Comparison of ENCODE assay signal across 13 mouse cellular contexts in genomic region chr3:30243776-30244275, GRCm38 (mm10).
DNase-seq lines count a peak whose midpoint lies in the region; ATAC-seq and TF ChIP-seq lines count a peak whose summit lies in the region.
"Had no signal": no experiment of that assay in that cellular context is flagged by ENCODE, and none has a peak within 500 bp of the region (broad histone marks: within the 10 kb centered on the region; RNA-seq: fewer than 3 reads in every experiment).

No protein-coding gene starts in this region.

- no peak for TF ChIP-seq POLR2A in heart, adult 2 months (IDR thresholded peaks at IDR 0.05; ENCODE audit: insufficient read depth, low read depth, low read length)

- DNase-seq in heart, adult 2 months = no peak
- DNase-seq in heart, postnatal 14 days = no peak
- peak; percentile 67 for DNase-seq in midbrain, embryonic 11.5 days (ENCODE audit: low spot score, missing footprints)
- DNase-seq in midbrain, embryonic 14.5 days = no peak
- no peak for DNase-seq in ovary, postnatal 10 days (ENCODE audit: low spot score)
- DNase-seq in right cerebral cortex, adult 18-20 months = no peak
- DNase-seq: cerebellum, postnatal 25 days; layer of hippocampus, adult 9-11 months; liver, postnatal 0 days had no signal

- H3K36me3 ChIP-seq in heart, adult 2 months (ENCODE audit: control insufficient read depth, insufficient read depth, low read length) = peaks cover 6% of the 10 kb centered on the region
- H3K36me3 ChIP-seq in midbrain, embryonic 11.5 days (ENCODE audit: control insufficient read depth, insufficient read depth, low read length) = no peaks in the 10 kb centered on the region
- no peaks in the 10 kb centered on the region for H3K36me3 ChIP-seq in midbrain, embryonic 14.5 days (ENCODE audit: control insufficient read depth, insufficient read depth, low read length)
- no peaks in the 10 kb centered on the region for H3K36me3 ChIP-seq in heart, embryonic 16.5 days (ENCODE audit: control insufficient read depth, insufficient read depth)
- H3K36me3 ChIP-seq: forebrain, embryonic 10.5 days had no signal

- TF ChIP-seq EP300 in heart, adult 2 months (IDR thresholded peaks at IDR 0.05; ENCODE audit: insufficient read depth, low read depth, low read length) = no peak

- no peak for TF ChIP-seq CTCF in heart, adult 2 months (IDR thresholded peaks at IDR 0.05)

- peaks cover 6% of the 10 kb centered on the region for H3K4me1 ChIP-seq in heart, adult 2 months (ENCODE audit: control insufficient read depth, insufficient read depth, low read length)
- peaks cover 4% of the 10 kb centered on the region for H3K4me1 ChIP-seq in midbrain, embryonic 11.5 days (ENCODE audit: control insufficient read depth, insufficient read depth, low read length)
- H3K4me1 ChIP-seq in midbrain, embryonic 14.5 days (ENCODE audit: control insufficient read depth, insufficient read depth, low read length) = peaks cover 9% of the 10 kb centered on the region; the same call in 1 of the 2 replicates
- peaks cover 17% of the 10 kb centered on the region for H3K4me1 ChIP-seq in heart, embryonic 16.5 days (ENCODE audit: control insufficient read depth, insufficient read depth, low read length)

- intact Hi-C loops in heart, adult 2 months (cut with DNase I) = loop anchor here (2.0 to 10.0 kb wide), 3 partner anchors 139 to 271 kb away; no protein-coding TSS in a partner anchor
- intact Hi-C loops in heart, postnatal 14 days (cut with DNase I) = loop anchor here (2.0 to 10.0 kb wide), 2 partner anchors 229 to 265 kb away; no protein-coding TSS in a partner anchor

- WGBS in heart, adult 2 months = 29% methylated on average over 8 of the region's 8 CpGs
- WGBS in midbrain, embryonic 11.5 days = 78% methylated on average over 8 of the region's 8 CpGs
- 60% methylated on average over 8 of the region's 8 CpGs for WGBS in midbrain, embryonic 14.5 days
- WGBS in heart, embryonic 16.5 days = 50% methylated on average over 8 of the region's 8 CpGs

- 0 out of 2 replicates have a peak overlapping the region, but pooled peaks have one; percentile 9 for H3K9ac ChIP-seq in heart, adult 2 months (ENCODE audit: low read depth, low read length)
- no peak overlapping the region for H3K9ac ChIP-seq in midbrain, embryonic 11.5 days (ENCODE audit: low read length)
- no peak overlapping the region for H3K9ac ChIP-seq in midbrain, embryonic 14.5 days (replicated peaks; ENCODE audit: low read length)
- no peak overlapping the region for H3K9ac ChIP-seq in heart, embryonic 16.5 days (ENCODE audit: low read length)
- H3K9ac ChIP-seq: liver, postnatal 0 days had no signal

- H3K4me3 ChIP-seq in heart, adult 2 months = no peak overlapping the region
- no peak overlapping the region for H3K4me3 ChIP-seq in midbrain, embryonic 11.5 days (ENCODE audit: low read depth, low read length)
- no peak overlapping the region for H3K4me3 ChIP-seq in midbrain, embryonic 14.5 days (replicated peaks; ENCODE audit: low read depth, low read length)
- no peak overlapping the region for H3K4me3 ChIP-seq in heart, embryonic 16.5 days (ENCODE audit: low read length)
- H3K4me3 ChIP-seq: forebrain, embryonic 10.5 days had no signal

- H3K4me2 ChIP-seq in midbrain, embryonic 11.5 days = no peak overlapping the region
- H3K4me2 ChIP-seq in midbrain, embryonic 14.5 days (ENCODE audit: low read length) = no peak overlapping the region
- H3K4me2 ChIP-seq in heart, embryonic 16.5 days (ENCODE audit: low read depth, low read length) = no peak overlapping the region

- H3K27me3 ChIP-seq in heart, adult 2 months (ENCODE audit: control insufficient read depth, insufficient read depth, low read length) = no peaks in the 10 kb centered on the region
- no peaks in the 10 kb centered on the region for H3K27me3 ChIP-seq in midbrain, embryonic 11.5 days (ENCODE audit: control insufficient read depth, insufficient read depth, low read length)
- 0 out of 2 replicates have a peak, but pooled peaks cover 4% of the 10 kb centered on the region for H3K27me3 ChIP-seq in midbrain, embryonic 14.5 days (ENCODE audit: control insufficient read depth, insufficient read depth, low read length)
- H3K27me3 ChIP-seq in heart, embryonic 16.5 days (ENCODE audit: control insufficient read depth, insufficient read depth, low read length) = no peaks in the 10 kb centered on the region

- peak overlapping the region; percentile 75 for H3K27ac ChIP-seq in heart, adult 2 months
- H3K27ac ChIP-seq in midbrain, embryonic 11.5 days (ENCODE audit: low read depth, low read length) = no peak overlapping the region
- no peak overlapping the region for H3K27ac ChIP-seq in midbrain, embryonic 14.5 days (replicated peaks; ENCODE audit: low read depth, low read length)
- H3K27ac ChIP-seq in heart, embryonic 16.5 days (ENCODE audit: low read length) = peak overlapping the region; percentile 66
- H3K27ac ChIP-seq: hindbrain, postnatal 0 days had no signal

- no peaks in the 10 kb centered on the region for H3K79me2 ChIP-seq in heart, adult 2 months (replicated peaks; ENCODE audit: control insufficient read depth, insufficient read depth, low read length)

- H3K9me3 ChIP-seq in midbrain, embryonic 11.5 days (ENCODE audit: control insufficient read depth, low read length) = no peaks in the 10 kb centered on the region
- H3K9me3 ChIP-seq in midbrain, embryonic 14.5 days (ENCODE audit: control insufficient read depth, low read length) = no peaks in the 10 kb centered on the region
- H3K9me3 ChIP-seq in heart, embryonic 16.5 days (replicated peaks; ENCODE audit: control insufficient read depth, low read length) = 0 out of 2 replicates have a peak, but pooled peaks cover 2% of the 10 kb centered on the region
- H3K9me3 ChIP-seq: forebrain, embryonic 10.5 days had no signal

- ATAC-seq in midbrain, embryonic 11.5 days (ENCODE audit: low FRiP score) = no peak
- ATAC-seq in midbrain, embryonic 14.5 days (ENCODE audit: low FRiP score, low TSS enrichment) = no peak
- no peak for ATAC-seq in heart, embryonic 16.5 days (replicated peaks; ENCODE audit: extremely low read depth, insufficient read depth, low FRiP score)
- ATAC-seq: activated CD4-positive, CD25-positive, alpha-beta regulatory T cell, adult 4 months; hindbrain, postnatal 0 days; liver, postnatal 0 days had no signal

Comparison
In these comparisons a context has a peak if more than half of its experiments do, and no peak if none do; other contexts are left out.
1. H3K27ac ChIP-seq: peak in heart, adult 2 months (single experiment) and heart, embryonic 16.5 days (single experiment); none in midbrain, embryonic 11.5 days (single experiment) and midbrain, embryonic 14.5 days (single experiment).